Mouse (Mus musculus): Measurements from ENCODE around the gene Chd2. TPM values are rescaled to one million over a fixed set of nuclear protein-coding genes. Genes with fewer than 3 reads are reported as not detected.

Gene Chd2
- polyA plus RNA-seq, 1 experiment: 36.9 TPM

DNA sequence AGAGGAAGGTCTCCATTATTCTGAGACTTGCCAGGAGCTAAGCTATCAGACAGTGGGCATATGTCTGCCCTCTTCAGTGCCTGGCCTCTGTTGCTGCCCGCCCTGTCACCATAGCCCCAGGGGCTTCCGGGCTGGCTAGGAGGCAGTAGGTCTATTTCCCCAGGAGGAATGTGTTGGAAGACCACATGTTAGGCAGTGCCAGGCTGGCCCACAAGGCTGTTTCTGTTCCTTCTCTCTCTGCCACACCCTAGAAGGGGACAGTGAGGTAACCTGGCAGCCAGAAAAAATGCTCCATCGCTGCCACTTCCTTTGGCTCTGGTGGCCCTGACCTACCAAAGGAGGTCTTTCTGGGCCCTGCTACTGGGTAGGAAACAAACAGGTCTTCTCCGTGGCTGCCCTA is 129.6 kb downstream of the Chd2 start:
- H3K27ac ChIP-seq (ENCODE audit: insufficient read depth, low read depth, low read length): no peak overlapping the region
- DNase-seq: no peak
- no peaks in the 10 kb centered on the region for H3K27me3 ChIP-seq (replicated peaks; ENCODE audit: control insufficient read depth, insufficient read depth, low read length)
- H3K4me1 ChIP-seq (ENCODE audit: control insufficient read depth, insufficient read depth, low read length): no peaks in the 10 kb centered on the region
- TF ChIP-seq POLR2A (IDR thresholded peaks at IDR 0.05; ENCODE audit: low read depth, low read length) (no peak), CTCF (conservative IDR thresholded peaks at IDR 0.05; ENCODE audit: insufficient read depth, insufficient read length, low read depth, low read length) (no peak)
- no peak overlapping the region for H3K4me3 ChIP-seq (ENCODE audit: insufficient read depth, low read depth, low read length)
- no peaks in the 10 kb centered on the region for H3K36me3 ChIP-seq (ENCODE audit: control insufficient read depth, insufficient read depth, low read length)
- WGBS: 76% methylated on average over 4 of the region's 4 CpGs

DNA sequence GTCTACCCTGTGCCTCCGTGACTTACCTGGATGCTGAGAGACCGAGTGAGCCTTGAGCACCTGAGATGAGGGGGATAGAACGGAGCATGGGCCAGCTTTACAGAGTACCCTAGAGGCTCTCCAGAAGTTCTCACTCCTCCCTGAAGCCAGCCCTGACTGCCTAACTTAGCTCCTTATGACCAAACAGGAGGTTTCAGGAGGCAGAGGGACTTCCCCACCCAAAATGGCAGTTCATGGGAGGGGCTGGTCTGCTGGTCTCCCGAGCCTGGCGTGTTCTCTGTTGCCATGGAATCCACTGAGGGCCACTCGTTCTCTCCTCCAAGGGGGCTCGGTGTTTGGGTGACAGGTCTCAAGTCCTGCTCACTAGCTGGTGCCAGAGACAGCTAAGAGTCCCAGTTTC is 130.1 kb downstream of the Chd2 start:
- no peak overlapping the region for H3K4me3 ChIP-seq (ENCODE audit: insufficient read depth, low read depth, low read length)
- no peaks in the 10 kb centered on the region for H3K27me3 ChIP-seq (replicated peaks; ENCODE audit: control insufficient read depth, insufficient read depth, low read length)
- no peaks in the 10 kb centered on the region for H3K36me3 ChIP-seq (ENCODE audit: control insufficient read depth, insufficient read depth, low read length)
- no peak for TF ChIP-seq POLR2A (IDR thresholded peaks at IDR 0.05; ENCODE audit: low read depth, low read length)
- H3K27ac ChIP-seq (ENCODE audit: insufficient read depth, low read depth, low read length): no peak overlapping the region
- no peak for DNase-seq
- H3K4me1 ChIP-seq (ENCODE audit: control insufficient read depth, insufficient read depth, low read length): no peaks in the 10 kb centered on the region
- WGBS: 78% methylated on average over 7 of the region's 7 CpGs

DNA sequence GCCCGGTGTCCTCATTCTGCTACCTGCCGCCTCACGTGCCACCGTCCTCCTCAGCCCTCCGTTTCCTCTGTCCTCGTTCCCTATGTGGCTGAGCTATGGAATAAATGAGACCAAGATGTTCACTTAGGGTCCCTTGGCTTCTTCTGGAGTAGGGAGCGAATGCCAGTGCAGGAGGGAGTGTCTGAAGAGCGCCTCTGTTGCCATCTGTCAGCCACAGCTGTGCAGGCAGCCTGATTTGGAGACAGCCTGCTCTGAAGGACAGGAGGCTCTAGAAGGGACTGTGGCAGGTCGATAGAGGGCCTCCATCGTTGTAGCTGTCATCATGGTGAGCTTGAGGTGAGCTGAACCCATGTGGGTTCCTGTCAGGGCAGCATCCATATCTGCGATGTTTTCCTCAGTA is 136.1 kb downstream of the Chd2 start:
- H3K4me1 ChIP-seq (ENCODE audit: control insufficient read depth, insufficient read depth, low read length): no peaks in the 10 kb centered on the region
- no peak for DNase-seq
- no peaks in the 10 kb centered on the region for H3K36me3 ChIP-seq (ENCODE audit: control insufficient read depth, insufficient read depth, low read length)
- no peak for TF ChIP-seq CTCF (conservative IDR thresholded peaks at IDR 0.05; ENCODE audit: insufficient read depth, insufficient read length, low read depth, low read length)
- no peak for TF ChIP-seq POLR2A (IDR thresholded peaks at IDR 0.05; ENCODE audit: low read depth, low read length)
- 96% methylated on average over 11 of the region's 11 CpGs for WGBS
- H3K4me3 ChIP-seq (ENCODE audit: insufficient read depth, low read depth, low read length): no peak overlapping the region
- H3K27ac ChIP-seq (ENCODE audit: insufficient read depth, low read depth, low read length): no peak overlapping the region
- no peaks in the 10 kb centered on the region for H3K27me3 ChIP-seq (replicated peaks; ENCODE audit: control insufficient read depth, insufficient read depth, low read length)

DNA sequence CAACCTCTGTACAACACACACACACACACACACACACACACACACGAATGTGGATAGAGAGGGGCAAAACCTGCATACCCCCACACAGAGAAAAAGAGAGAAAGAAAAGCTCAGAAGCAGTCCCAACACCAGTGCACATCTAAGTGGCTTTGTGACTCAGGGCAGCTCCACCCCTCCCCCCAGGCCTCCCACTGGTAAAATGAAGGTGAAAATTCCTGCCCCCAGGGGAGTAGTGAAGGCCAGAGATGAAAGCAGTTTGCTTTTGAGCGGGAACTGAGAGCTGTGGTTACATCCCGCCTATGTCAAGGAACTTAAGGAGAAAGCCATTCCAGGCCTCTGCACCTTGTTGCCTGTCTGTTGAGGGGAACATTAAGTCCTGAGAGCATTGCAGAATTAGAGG is 138.1 kb downstream of the Chd2 start:
- 0 out of 2 replicates have a peak, but pooled peaks cover 3% of the 10 kb centered on the region for H3K4me1 ChIP-seq (ENCODE audit: control insufficient read depth, insufficient read depth, low read length)
- TF ChIP-seq POLR2A (IDR thresholded peaks at IDR 0.05; ENCODE audit: low read depth, low read length) (no peak), CTCF (conservative IDR thresholded peaks at IDR 0.05; ENCODE audit: insufficient read depth, insufficient read length, low read depth, low read length) (no peak)
- no peaks in the 10 kb centered on the region for H3K27me3 ChIP-seq (replicated peaks; ENCODE audit: control insufficient read depth, insufficient read depth, low read length)
- H3K27ac ChIP-seq (ENCODE audit: insufficient read depth, low read depth, low read length): no peak overlapping the region
- no peaks in the 10 kb centered on the region for H3K36me3 ChIP-seq (ENCODE audit: control insufficient read depth, insufficient read depth, low read length)
- H3K4me3 ChIP-seq (ENCODE audit: insufficient read depth, low read depth, low read length): no peak overlapping the region
- 48% methylated on average over 3 of the region's 3 CpGs for WGBS
- no peak for DNase-seq

DNA sequence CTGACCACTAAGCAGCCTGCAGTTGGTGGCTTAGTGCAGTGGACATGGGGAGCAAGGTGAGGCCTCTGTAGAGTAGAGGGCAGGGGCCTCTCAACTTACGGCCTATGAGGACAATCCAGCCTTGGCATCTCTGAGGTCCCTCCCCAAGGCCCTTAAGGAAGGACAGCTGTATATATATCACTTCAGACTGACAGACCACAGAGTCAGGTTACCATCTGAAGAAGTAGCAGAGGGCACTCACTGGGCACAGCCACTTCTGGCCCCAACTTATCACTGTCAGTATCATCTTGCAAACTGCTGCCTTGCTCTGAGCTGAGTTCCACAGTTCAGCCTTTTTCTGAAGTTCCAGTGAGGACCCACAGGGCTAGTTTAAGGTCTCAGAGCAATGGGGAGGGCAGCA is 139.0 kb downstream of the Chd2 start:
- Histone ChIP-seq H3K27me3 (replicated peaks; ENCODE audit: control insufficient read depth, insufficient read depth, low read length) (no peaks in the 10 kb centered on the region), H3K36me3 (ENCODE audit: control insufficient read depth, insufficient read depth, low read length) (no peaks in the 10 kb centered on the region), H3K27ac (ENCODE audit: insufficient read depth, low read depth, low read length) (no peak overlapping the region), H3K4me3 (ENCODE audit: insufficient read depth, low read depth, low read length) (no peak overlapping the region), H3K4me1 (ENCODE audit: control insufficient read depth, insufficient read depth, low read length) (0 out of 2 replicates have a peak, but pooled peaks cover 3% of the 10 kb centered on the region)
- DNase-seq: no peak
- TF ChIP-seq CTCF (conservative IDR thresholded peaks at IDR 0.05; ENCODE audit: insufficient read depth, insufficient read length, low read depth, low read length): no peak
- no peak for TF ChIP-seq POLR2A (IDR thresholded peaks at IDR 0.05; ENCODE audit: low read depth, low read length)
- WGBS: 80% methylated on average over 1 of the region's 1 CpGs

DNA sequence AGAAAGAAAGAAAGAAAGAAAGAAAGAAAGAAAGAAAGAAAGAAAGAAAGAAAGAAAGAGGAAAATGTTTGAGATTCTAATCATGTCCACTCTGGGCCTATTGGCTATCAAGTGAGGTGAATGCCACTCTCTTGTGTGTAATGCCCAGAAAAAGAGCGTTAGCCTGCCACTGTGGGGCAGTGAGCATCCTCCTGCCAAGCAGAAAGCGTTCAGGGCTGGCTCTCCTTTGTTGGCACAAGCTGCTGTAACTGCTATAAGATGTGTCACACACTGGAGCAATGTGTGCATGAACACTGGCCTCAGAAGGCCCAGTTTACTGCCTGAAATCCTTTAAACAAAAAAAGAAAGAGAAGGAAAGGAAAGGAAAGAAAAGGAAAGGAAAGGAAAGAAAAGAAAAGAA is 139.5 kb downstream of the Chd2 start:
- Histone ChIP-seq H3K27me3 (replicated peaks; ENCODE audit: control insufficient read depth, insufficient read depth, low read length) (no peaks in the 10 kb centered on the region), H3K4me1 (ENCODE audit: control insufficient read depth, insufficient read depth, low read length) (0 out of 2 replicates have a peak, but pooled peaks cover 3% of the 10 kb centered on the region), H3K4me3 (ENCODE audit: insufficient read depth, low read depth, low read length) (no peak overlapping the region), H3K27ac (ENCODE audit: insufficient read depth, low read depth, low read length) (no peak overlapping the region), H3K36me3 (ENCODE audit: control insufficient read depth, insufficient read depth, low read length) (no peaks in the 10 kb centered on the region)
- 79% methylated on average over 2 of the region's 2 CpGs for WGBS
- TF ChIP-seq CTCF (conservative IDR thresholded peaks at IDR 0.05; ENCODE audit: insufficient read depth, insufficient read length, low read depth, low read length) (no peak), POLR2A (IDR thresholded peaks at IDR 0.05; ENCODE audit: low read depth, low read length) (no peak)
- no peak for DNase-seq

DNA sequence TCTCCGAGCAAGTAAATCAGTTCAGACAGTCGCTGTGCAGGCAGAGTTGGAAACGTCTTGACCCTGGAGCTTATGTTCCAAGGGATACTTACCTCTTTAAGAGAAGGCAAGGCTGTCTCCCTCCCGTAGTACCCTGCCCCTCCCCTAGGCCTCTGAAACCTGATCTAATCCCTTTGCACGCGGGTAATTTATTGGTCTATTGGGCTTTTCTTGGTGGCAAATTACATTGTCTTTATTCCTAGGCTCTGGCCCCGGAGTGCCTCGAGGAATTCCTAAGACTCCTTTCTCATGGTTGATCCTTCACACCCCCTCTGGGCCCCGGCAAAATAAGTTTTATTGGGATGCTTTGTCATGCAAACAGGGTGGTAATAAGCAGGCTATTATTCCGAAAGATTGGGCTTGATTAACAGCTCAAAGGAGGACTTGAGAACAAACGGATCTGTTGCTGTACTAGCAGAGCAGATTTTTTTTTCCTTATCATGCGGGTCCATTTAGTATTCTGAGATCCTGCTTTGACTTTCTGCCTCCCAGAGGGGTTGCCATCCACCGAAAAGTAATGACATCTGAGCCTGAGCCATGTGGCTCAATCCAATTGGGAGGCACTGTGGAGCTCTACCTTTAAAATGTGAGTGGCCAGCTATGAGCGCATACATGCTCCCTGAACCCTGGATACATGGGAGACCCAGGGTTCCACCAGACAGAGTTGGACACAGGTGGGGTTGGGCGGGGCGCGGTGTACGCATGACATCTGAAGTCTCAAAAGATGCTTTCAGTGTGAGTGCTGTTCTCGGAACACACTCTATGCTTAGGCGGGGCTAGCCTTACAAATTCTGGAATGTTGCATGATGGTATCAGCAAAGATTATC is 141.3 kb downstream of the Chd2 start:
- H3K27me3 ChIP-seq (replicated peaks; ENCODE audit: control insufficient read depth, insufficient read depth, low read length): no peaks in the 10 kb centered on the region
- H3K27ac ChIP-seq (ENCODE audit: insufficient read depth, low read depth, low read length): no peak overlapping the region
- TF ChIP-seq CTCF (conservative IDR thresholded peaks at IDR 0.05; ENCODE audit: insufficient read depth, insufficient read length, low read depth, low read length): no peak
- no peak for TF ChIP-seq POLR2A (IDR thresholded peaks at IDR 0.05; ENCODE audit: low read depth, low read length)
- DNase-seq: no peak
- no peaks in the 10 kb centered on the region for H3K36me3 ChIP-seq (ENCODE audit: control insufficient read depth, insufficient read depth, low read length)
- 31% methylated on average over 20 of the region's 20 CpGs for whole genome bisulfite sequencing
- 0 out of 2 replicates have a peak, but pooled peaks cover 3% of the 10 kb centered on the region for H3K4me1 ChIP-seq (ENCODE audit: control insufficient read depth, insufficient read depth, low read length)
- 0 out of 2 replicates have a peak overlapping the region, but pooled peaks have one; percentile 4 for H3K4me3 ChIP-seq (ENCODE audit: insufficient read depth, low read depth, low read length)

All from kidney, adult 2 months (tissue).